Mouse (Mus musculus): ENCODE data around the gene Nop9.

Nop9 gene

DNA sequence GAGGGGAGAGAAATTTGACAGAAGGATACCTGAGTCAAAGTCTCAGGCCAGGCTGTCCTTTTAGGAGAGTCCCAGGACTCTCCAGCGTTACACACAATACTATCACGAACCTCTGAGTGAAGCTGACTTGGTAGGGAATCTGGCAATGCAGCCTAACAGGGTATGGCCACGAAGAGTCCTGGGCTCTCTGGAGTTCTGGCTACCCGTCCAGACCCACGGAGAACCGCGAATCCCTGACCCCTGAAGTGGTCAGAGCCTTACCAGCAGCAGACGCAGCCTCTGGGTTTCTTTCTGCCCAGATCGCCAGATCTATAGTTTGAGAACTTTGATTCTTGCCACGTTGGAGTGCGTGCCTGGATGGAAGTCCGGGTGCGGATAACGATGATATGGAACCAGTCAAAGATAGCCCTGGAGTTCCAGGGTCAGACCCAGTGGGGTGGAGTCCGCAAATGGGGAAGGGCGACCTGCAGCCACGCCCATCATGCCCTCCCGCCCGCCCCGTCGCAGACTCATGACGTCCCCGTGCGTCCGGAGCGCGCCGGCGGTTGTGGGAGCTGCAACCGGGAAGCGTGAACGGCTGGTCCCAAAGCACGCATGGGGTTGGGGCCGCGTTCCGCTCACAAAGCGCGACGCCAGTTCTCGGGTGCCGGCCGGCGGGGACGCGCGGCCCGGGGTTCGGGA is at the start of gene Nop9, which contains the start of gene Dhrs1:
Nop9 (plus strand) TSS at position 514 of the 681 bp plus-strand sequence.
Dhrs1 (minus strand) TSS at position 511 of the 681 bp plus-strand sequence.
- in situ Hi-C loops (cut with MboI; ENCODE audit: low pct_unique_long_range_greater_than_20kb in 1 of 2, low sequenced_read_pairs in 2 of 2, unreplicated experiment in 1 of 2): no loop called here

DNA sequence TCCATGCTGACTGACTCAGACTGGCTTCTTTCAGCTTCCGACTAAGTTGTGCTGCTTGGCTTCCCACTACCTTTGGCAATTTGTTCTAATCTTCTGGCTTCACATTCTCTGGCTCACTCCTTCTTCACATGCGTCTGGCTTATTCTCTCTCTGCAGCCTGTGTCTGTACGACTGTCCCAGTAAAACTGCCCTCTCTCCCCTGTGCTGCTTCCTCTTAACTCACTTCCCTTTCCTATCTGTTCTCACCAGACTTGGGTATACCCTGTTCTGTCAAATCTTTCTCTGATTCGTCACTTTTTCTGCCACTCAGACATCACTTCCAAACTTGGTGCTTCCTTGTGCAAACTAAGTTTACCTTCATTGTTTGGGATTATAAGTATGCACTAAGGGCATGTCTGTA is 48.3 kb upstream of the Nop9 start:
- in situ Hi-C loops (cut with MboI; ENCODE audit: low pct_unique_long_range_greater_than_20kb in 1 of 2, low sequenced_read_pairs in 2 of 2, unreplicated experiment in 1 of 2): no loop called here

DNA sequence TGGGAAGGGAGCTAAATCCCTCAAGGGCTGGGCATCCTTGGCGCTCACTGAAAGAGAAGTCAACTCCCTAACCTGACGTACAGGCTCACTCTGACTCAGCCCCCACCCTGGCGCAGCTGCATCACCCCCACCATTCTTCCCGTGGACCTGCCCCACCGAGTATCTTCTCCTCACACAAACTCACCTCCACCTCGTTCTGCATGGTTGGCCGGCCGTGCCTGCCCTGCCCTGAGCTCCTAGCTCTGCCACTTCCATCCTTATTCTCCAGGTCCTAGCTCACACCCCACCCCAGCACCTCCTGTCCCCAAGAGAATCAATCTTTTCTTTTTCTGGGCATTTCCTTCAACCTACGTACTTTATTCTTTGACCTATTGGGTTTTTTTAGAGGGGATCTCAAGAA is 44.4 kb upstream of the Nop9 start:
- in situ Hi-C loops (cut with MboI; ENCODE audit: low pct_unique_long_range_greater_than_20kb in 1 of 2, low sequenced_read_pairs in 2 of 2, unreplicated experiment in 1 of 2): no loop called here

DNA sequence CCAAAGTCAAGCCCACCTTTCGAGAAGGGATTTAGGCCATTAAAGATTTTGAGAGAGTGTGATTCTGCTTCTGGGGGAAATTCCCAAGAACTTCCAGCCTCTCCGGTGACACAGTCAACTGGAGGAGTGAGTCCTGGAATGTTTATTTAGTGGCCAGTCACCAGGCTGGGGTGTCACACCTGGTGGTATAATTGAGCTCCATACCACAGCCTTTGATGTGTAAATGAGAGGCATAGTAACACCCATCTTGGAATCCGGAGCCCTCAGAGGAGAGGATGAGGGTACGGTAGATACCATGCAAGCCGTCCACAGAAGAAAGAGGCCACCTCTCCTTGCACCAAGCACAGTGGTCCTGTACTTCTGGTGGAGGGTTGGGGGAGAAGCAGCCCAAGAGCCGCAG is 42.7 kb upstream of the Nop9 start:
- in situ Hi-C loops (cut with MboI; ENCODE audit: low pct_unique_long_range_greater_than_20kb in 1 of 2, low sequenced_read_pairs in 2 of 2, unreplicated experiment in 1 of 2): no loop called here

DNA sequence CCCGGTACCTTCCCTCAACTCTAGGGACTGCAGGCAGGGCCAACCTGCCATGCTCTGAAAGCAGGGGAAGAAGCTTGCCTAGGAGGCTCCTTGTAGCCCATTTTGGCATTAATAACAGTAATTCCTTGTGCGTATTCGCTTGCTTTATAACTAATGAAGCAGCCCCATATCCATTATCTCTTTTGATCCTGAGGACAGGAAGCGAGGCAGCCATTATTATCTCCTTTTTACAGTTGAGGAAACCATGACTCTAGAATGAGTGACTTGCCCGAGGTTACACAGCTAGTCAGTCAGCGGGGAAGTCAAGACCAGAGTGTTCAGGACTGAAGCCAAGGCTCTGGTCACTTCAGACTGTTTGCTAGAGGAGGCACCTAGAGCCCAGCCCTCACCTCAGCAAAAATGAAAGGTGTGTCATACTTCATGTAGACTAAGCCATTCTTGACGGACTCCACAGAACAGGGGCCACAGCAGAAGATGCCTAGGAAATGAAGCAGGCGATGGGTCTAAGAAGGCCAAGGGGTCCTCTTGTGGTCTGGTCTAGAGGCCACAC is 39.4 kb upstream of the Nop9 start:
- in situ Hi-C loops (cut with MboI; ENCODE audit: low pct_unique_long_range_greater_than_20kb in 1 of 2, low sequenced_read_pairs in 2 of 2, unreplicated experiment in 1 of 2): no loop called here

DNA sequence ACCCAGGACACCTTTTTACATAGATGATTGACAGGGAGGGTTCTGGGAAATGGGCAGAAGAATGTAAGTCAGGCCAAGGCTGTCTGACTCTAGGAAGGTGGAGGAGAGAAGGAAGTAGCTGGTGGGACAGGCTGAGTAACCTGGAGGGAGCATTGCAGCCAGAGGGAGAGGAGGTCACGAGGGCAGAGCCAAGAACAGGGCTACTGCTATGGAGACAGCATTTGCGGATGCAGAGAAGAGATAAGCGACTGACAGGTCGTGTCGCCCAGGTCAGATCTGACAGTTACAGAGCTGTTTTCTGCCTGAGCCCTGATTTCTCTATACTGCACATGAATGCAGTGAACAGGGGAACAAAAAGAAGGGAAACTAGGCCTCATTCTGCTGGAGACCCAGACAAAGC is 38.1 kb upstream of the Nop9 start:
- in situ Hi-C loops (cut with MboI; ENCODE audit: low pct_unique_long_range_greater_than_20kb in 1 of 2, low sequenced_read_pairs in 2 of 2, unreplicated experiment in 1 of 2): no loop called here

DNA sequence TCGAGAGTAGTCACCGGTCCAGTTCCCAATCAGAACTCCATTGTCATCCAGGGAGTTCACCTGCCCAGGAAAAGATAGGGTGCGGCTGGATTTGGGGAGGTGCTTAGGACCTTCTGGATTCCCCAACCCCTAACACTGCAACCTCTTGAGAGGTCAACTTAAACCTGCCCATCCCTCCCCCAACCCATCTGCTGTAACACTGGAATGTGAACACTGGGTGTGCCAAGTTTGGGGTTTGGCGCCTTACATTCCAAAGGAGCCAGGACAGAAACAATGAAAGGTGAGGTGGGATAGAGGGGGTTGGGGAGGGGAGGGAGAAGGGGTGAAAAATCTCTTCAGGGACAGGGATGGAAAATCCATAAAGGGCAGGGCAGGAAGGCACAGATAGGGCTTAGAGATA is 36.0 kb upstream of the Nop9 start:
- in situ Hi-C loops (cut with MboI; ENCODE audit: low pct_unique_long_range_greater_than_20kb in 1 of 2, low sequenced_read_pairs in 2 of 2, unreplicated experiment in 1 of 2): no loop called here

DNA sequence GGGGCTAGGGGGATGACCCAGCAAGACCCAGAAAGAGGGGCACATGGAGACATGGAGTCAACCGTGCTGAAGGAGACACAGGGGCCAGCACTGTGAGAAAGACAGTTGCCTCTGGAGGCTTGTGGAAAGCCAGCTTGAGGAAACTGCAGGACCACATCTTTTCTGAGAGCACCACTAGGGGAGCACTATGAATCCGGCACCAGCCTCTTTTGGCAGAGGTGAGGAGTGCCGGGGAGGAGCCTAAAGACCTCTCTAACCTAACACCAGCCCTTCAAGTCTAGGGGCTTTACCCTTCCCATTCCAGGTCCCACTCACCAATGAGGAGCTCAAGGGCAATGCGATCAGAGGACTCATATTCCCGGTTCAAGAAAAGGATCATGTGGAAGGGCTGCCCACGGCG is 33.7 kb upstream of the Nop9 start:
- in situ Hi-C loops (cut with MboI; ENCODE audit: low pct_unique_long_range_greater_than_20kb in 1 of 2, low sequenced_read_pairs in 2 of 2, unreplicated experiment in 1 of 2): no loop called here

DNA sequence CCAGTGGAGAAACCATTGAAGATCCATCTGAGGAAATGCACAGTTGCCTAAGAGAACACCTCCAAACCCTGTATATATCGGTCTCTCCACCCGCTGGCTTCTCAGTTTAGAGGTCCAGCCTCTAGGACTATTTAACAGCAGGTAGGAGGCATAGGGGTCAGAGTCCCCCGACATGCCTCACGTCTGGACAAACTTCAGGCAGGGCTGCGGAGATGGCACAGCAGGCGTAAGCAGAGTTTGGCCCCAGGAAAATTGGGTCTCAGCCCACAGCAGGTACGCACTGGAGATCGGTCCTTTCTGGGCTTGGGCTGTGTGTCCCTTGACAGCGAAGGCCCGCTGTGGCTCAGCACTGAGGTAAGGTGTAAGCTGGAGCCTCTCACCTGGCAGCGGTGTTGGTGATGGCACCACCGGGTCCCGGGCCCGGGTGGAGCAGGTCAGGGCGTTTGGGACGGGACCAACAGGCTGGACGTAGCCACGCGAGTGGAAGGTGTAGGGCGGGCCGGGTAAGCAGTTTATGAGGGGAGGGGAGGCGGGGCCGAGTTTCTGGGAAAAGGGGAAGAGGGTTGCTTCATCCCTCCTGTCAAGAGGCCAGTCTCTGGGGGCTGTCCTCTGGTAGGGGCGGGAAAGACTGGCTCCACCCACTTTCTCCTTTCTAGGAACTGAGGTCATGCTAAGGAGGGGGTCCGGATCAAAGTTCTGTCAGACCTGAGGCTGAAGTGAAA is 32.3 kb upstream of the Nop9 start:
- in situ Hi-C loops (cut with MboI; ENCODE audit: low pct_unique_long_range_greater_than_20kb in 1 of 2, low sequenced_read_pairs in 2 of 2, unreplicated experiment in 1 of 2): no loop called here

DNA sequence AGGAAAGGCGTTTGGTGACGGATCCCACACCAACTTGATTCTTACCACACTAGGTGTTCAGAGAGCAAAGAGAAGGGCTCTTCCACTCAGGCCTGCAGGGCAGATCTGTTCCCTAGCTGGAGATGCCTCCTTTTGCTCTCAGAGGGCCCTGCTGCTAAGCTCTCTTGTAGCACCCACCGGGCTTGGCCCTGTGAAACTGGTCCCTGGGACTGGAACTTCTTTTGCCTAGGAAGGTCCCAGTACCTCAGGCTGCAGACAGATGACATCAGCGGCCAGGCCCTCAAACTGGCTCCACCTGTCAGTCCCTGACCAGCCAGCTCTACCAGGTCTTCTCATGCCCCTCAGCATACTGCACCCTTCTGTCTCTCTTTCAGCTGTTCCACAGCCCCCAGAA is 31.8 kb upstream of the Nop9 start, which contains the start of gene Tgm1:
Tgm1 (minus strand) TSS at position 198 of the 394 bp plus-strand sequence.
- in situ Hi-C loops (cut with MboI; ENCODE audit: low pct_unique_long_range_greater_than_20kb in 1 of 2, low sequenced_read_pairs in 2 of 2, unreplicated experiment in 1 of 2): no loop called here

DNA sequence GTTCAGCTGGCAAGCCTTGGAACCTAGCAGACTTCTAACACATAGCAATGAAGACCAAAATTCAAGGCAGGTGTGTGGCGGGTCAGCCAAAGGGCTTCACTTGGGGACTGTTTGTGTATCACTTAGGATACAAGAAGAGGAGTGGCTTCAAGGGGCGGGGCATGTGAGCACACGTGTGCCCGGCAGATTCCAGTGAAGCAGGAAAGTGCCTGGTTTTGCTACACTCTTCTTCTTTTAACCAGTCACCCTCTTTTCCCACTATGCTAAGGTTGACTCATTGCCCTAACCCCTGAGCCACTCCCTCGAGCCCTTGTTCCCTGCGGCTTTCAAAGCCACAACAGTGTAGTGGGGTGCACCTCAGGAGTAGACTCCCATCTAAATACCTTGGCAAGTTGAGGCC is 30.6 kb upstream of the Nop9 start:
- in situ Hi-C loops (cut with MboI; ENCODE audit: low pct_unique_long_range_greater_than_20kb in 1 of 2, low sequenced_read_pairs in 2 of 2, unreplicated experiment in 1 of 2): no loop called here

DNA sequence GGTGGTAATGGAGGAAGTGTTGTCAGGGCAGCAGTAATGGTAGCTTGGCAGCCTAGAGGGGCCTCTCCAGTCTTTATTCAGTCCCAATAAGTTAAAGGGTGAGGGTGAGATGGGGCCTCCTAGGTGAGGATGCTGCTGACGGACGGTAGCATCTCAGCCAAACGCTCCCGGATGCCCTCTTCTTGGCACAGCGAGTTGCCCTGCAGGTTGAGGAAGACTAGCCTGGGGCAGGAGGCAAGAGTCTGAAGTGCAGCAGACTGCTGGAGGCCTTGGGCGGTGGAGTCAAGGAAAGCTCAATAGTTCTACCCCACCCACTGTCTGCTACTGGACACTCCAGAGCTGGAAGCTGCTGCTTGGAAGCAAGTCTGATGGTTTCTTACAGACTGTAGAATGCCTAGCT is 29.2 kb upstream of the Nop9 start:
- in situ Hi-C loops (cut with MboI; ENCODE audit: low pct_unique_long_range_greater_than_20kb in 1 of 2, low sequenced_read_pairs in 2 of 2, unreplicated experiment in 1 of 2): no loop called here

DNA sequence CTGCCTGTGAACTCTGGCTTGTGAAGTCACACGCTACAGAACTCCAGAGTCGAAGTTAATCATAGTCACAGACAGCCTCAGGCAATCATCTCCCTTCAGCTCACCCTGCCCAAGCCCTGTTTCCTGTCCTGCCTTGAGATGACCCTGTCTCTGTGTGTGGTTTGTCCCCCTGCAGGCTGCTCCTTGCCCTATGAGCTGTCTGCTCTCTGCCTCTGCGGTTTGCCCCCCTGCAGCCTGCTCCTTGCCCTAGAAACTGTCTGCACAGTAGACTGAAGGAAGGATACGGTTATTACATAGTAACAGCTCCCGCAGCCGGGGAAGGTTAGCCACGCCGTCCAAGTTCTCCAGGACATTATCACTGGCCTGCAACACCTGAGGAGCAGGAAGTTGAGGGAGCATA is 28.6 kb upstream of the Nop9 start:
- in situ Hi-C loops (cut with MboI; ENCODE audit: low pct_unique_long_range_greater_than_20kb in 1 of 2, low sequenced_read_pairs in 2 of 2, unreplicated experiment in 1 of 2): no loop called here

DNA sequence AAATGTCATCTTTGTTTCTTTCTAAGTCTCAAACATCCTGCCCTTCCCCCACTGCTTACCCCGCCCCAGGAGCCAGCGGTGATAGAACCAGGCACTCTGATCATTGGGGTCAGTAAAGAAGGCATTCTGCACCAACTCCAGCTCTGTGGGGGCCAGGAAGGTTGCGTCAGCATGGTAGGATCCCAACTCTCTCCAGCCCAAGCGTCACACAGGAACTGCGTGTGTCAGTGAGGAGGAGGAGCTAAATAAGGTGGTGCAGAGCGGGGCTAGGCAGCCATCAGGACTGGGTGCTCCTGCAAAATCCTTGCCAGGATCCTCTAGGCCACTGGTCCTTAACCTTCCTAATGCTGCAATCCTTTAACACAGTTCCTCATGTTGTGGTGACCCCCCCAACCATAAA is 25.8 kb upstream of the Nop9 start:
- in situ Hi-C loops (cut with MboI; ENCODE audit: low pct_unique_long_range_greater_than_20kb in 1 of 2, low sequenced_read_pairs in 2 of 2, unreplicated experiment in 1 of 2): no loop called here

DNA sequence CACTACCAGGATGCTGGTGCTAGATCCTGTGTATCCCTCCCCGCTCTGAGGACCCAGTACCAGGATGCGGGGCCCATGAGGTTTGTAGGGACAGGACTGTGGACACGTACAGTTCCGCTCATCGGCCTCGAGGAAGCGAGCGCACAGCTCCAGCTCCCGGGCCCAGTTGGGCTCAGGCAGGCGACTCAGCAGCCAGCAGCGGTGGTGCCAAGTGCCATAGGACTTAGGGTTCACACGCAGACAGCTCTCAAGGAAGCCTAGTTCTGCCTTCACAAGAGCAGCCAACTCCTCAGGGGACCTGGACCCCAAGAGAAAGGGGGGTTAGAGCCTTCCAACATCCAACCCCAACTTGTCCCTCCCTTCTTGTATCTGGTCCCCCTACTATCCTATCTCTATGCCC is 24.8 kb upstream of the Nop9 start:
- in situ Hi-C loops (cut with MboI; ENCODE audit: low pct_unique_long_range_greater_than_20kb in 1 of 2, low sequenced_read_pairs in 2 of 2, unreplicated experiment in 1 of 2): no loop called here

DNA sequence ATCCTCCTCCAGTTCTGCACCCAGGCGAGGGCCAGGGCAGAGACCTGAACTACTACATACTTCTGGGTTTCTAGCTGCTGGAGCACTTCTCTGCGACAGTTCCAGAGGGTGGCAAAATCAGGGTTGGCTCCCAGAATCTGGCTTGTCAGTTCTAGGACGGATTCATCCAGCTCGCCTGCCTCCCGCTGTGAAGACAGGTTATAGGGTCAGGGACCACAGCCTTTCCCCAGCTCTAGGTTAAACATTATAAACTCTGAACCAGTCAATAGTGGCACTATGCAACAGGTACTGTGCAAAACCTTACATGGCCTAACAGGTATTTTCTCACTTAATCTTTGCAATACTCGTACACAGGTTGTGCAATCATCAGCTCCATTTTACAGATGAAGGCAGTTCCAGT is 24.4 kb upstream of the Nop9 start:
- in situ Hi-C loops (cut with MboI; ENCODE audit: low pct_unique_long_range_greater_than_20kb in 1 of 2, low sequenced_read_pairs in 2 of 2, unreplicated experiment in 1 of 2): no loop called here

DNA sequence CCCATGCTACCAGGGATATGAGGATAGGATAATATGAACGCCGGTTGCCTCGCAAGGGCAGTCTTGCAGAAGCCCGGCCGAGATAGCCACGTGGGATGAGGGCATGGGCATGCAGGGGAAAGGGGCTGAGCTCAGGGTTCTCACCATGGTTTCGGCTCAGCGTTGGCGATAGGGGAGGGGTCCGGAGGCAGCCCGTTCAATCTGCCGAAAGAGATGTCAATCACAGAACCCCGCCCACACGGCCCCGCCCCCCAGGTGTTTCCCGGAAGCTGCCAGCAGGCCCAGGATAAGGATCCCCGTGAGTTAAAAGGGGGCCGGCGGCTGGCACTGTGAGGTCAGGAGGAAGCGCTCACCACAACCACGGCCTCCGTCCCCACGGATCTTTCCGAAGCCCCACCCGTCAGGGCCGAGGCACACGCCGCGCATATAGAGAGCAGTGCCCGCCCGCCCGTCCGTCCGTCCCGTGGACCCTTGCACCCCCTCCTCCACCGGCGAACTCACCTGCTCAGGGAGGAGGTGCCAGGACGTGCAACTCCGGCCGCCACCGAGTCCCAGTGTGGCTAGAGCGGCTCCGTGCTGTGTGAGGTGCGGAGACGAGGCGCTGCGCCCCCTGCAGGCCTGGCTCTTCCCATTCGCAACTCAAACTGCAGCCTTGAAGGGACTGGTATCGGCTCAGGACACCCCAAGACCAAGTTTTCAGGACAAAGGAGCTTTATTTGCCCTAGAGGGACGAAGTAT is 23.6 kb upstream of the Nop9 start, which contains the start of gene Rabggta:
Rabggta (minus strand) TSS at position 564 of the 738 bp plus-strand sequence.
- in situ Hi-C loops (cut with MboI; ENCODE audit: low pct_unique_long_range_greater_than_20kb in 1 of 2, low sequenced_read_pairs in 2 of 2, unreplicated experiment in 1 of 2): no loop called here

DNA sequence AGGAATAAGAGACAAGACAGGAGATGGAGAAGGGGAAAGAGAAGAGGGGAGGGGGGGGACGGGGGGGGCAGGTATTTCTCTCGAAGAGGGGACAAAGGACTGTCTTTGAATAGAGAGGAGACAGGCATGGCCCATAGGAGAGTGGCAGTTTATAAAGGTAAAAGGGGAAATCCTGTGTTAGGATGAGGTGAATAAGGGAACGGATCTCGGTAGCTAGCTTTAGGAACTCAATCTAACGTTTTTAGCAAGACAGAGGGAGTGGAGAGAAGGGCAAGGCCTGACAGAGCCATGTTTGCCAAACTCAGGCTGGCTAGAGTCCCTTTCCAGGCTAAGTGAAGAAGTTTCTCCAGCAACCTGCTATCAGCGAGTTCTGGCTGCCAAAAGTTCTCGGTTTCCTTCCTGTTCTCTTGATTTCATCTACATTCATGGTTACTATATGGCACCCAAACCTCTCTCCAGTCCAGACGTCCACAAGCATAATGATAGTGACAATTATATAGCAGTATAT is 23.0 kb upstream of the Nop9 start:
- in situ Hi-C loops (cut with MboI; ENCODE audit: low pct_unique_long_range_greater_than_20kb in 1 of 2, low sequenced_read_pairs in 2 of 2, unreplicated experiment in 1 of 2): no loop called here

DNA sequence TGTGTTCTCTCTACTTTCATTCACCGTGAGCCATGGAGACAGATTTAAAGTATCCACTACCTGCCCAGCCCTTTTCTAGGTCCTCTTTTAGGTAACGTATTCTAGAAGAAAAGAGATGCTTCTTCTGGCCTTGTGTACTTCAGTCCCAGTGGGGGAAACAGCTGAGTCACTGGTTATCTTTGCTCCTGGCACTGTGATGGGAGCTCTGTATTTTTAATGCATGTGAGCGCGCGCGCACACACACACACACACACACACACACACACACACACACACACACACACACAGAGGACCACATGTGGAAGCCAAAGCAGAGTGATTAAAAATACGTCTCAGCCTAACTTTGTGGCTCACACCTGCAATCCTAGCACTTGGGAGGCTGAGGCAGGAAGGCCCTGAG is 22.1 kb upstream of the Nop9 start:
- in situ Hi-C loops (cut with MboI; ENCODE audit: low pct_unique_long_range_greater_than_20kb in 1 of 2, low sequenced_read_pairs in 2 of 2, unreplicated experiment in 1 of 2): no loop called here

All from mouse embryonic stem cell (cell line).